Mouse (Mus musculus) T-helper 17 cell (primary cell): ENCODE data around the gene Per2.

Experiments used
- in situ Hi-C, 2 experiments: fragments of 300-600 bp; cut with MboI, MseI; formaldehyde crosslinking; loops; 1 replicate in 1 of 2; 2 replicates in 1 of 2; pipeline ENCODE4 v1.15.1; 2025; ENCODE audit warnings: high pct_unique_total_duplicates in 2 of 2

Gene Per2

GRCm38 (mm10) chr1:91405406-91406169 lies 53.5 kb downstream of the Per2 start:
- in situ Hi-C loops = loop anchor here in 1 of 2 experiments (25.0 kb wide), 1 partner anchor 1232 kb away; the partner anchor contains the start of genes Cops9 and Otos

DNA sequence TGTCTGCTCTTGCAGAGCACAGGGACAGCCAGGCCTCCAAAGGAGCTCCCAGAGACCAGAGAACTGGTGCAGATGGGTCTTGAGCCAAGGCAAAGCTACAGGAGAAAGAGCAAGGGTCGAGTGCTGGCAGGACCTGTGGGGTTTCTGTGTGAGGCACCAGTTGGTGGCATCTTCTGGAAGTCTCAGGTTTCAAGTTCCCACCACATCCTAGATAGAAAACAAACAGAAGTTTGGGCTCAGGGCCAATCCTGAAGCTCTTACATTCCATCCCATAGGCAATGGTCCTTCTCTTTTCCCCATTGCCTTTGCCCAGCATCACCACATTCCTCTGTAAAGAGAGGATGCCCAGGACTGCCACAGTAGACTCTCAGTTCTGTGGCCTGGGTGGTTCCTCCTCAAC lies 54.1 kb downstream of the Per2 start:
- in situ Hi-C loops = loop anchor here in 1 of 2 experiments (25.0 kb wide), 1 partner anchor 1232 kb away; the partner anchor contains the start of genes Cops9 and Otos

DNA sequence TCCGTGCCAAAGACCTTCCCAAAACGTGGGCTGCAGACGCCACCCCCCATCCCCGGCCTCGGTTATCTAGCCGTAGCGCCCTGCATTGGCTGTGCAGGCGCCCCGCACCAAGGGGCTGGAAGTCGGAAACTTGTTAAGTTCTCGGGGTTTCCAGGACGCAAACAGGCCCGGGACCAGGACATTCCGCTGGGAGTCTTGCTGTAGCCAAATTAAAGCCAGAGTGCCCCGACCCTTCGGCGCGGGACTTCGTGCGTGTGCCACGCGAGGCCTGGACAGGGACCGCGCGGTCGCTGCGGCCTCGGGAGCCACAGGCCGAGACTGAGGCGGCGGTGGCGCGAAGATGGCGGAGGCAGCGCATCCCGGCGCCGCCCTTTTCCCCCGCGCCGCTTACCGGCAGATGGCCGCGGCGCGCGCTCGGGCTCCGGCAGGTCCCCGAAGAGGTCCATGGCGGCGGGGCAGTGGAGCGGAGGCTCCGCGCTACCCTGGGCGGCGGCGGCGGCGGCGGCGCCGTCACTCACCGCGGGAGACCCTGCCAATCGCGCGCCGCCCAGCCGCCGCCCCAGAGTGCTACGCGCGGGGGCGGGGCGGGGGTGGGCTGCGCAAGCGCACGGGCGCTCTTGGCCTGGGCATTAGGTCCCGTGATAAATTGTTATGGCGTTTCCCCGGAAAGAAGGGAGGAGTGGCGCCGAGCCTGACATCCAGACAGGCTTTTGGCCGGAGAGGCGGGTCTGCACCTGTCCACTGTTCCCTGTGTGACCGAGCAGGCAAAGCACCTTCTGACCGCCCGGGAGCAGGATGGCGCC lies 60.7 kb downstream of the Per2 start, which contains the start of gene Ilkap:
Gene Ilkap, minus strand, starts transcription at position 556 of the 803 bp plus-strand sequence.
- in situ Hi-C loops = no loop called here

GRCm38 (mm10) chr1:91397927-91398259 lies 61.2 kb downstream of the Per2 start:
- in situ Hi-C loops = no loop called here

DNA sequence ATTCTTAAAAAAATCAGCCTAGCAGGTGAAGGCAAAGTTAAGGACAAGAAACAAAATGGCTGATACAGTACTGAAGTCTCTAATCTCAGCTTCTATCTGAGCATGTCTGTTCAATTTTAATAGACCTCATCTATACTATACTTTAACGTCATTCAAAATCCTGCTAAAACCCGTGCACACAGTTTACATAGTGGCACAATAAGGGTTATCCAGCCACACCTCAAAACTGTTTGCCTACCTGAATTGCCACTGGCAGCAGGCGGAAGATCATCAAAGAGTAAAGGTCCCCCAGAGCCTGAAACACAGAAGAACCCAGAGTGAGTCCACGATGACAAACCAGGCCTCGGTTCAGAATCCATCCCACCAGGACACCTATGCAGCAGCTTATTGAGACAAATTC lies 68.8 kb downstream of the Per2 start:
- in situ Hi-C loops = no loop called here

- in situ Hi-C loops = no loop called here
Measured at GRCm38 (mm10) chr1:91381091-91381471, 78.0 kb downstream of the Per2 start.

GRCm38 (mm10) chr1:91380453-91381090 lies 78.6 kb downstream of the Per2 start:
- in situ Hi-C loops = no loop called here

DNA sequence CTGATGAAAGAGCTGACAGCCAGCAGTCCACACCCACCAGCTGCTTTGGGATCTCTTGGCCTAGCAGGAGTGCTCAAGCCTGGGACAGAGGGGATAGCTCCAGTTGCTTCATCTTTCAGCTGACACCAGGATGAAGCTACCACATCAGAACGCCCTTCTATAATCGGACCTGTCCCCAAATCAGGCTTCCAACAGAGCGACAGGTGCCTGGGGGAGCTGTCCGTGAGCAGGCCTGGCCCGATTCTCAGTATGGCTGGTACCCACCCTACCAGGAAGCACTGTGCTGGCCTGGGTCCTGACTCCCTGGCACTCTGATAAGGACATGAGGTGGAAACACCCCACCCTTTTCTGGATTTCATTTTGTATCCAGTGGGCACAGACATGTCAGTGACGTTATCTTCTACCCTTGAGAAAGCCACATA lies 85.7 kb downstream of the Per2 start:
- in situ Hi-C loops = no loop called here

GRCm38 (mm10) chr1:91370055-91370454 lies 89.1 kb downstream of the Per2 start:
- in situ Hi-C loops = no loop called here

DNA sequence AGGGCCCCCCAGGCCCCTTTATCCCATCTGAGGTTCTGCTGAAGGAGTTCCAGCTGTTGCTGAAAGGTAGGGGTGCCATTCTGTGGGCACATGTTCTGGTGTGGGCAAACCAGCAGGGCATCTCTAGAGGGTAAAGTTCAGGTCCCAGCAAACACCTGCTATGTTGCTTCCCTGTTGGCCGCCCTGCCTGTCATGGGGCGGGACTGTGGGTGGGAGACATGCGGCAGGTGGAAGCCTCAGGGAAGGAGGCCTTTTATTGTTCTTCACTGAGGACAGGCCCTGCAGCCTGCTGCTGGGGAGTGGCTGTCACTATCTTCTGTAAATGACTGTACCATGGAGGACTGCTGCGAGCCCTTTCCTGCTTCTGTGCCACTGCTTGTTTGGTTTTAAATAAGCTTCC lies 89.7 kb downstream of the Per2 start:
- in situ Hi-C loops = no loop called here

DNA sequence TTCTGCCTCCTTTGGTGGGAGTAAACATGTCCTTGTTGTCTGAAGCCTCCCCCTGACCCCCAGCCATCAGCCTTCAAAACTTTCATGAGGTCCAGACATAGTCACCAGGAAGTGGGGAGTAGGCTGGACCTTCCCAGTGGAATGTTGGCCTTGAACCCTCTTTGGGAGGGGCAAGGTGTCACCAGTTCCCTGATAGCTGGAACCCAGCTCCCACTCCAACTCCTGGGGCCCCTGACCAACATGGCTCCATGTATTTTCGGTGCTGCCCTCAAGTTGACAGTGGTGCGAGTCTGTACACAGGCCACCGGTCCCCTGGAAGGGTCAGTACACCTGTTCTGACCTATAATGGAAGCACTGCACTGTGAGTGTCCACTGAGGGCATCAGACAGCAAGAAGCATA lies 91.8 kb downstream of the Per2 start:
- in situ Hi-C loops = no loop called here

DNA sequence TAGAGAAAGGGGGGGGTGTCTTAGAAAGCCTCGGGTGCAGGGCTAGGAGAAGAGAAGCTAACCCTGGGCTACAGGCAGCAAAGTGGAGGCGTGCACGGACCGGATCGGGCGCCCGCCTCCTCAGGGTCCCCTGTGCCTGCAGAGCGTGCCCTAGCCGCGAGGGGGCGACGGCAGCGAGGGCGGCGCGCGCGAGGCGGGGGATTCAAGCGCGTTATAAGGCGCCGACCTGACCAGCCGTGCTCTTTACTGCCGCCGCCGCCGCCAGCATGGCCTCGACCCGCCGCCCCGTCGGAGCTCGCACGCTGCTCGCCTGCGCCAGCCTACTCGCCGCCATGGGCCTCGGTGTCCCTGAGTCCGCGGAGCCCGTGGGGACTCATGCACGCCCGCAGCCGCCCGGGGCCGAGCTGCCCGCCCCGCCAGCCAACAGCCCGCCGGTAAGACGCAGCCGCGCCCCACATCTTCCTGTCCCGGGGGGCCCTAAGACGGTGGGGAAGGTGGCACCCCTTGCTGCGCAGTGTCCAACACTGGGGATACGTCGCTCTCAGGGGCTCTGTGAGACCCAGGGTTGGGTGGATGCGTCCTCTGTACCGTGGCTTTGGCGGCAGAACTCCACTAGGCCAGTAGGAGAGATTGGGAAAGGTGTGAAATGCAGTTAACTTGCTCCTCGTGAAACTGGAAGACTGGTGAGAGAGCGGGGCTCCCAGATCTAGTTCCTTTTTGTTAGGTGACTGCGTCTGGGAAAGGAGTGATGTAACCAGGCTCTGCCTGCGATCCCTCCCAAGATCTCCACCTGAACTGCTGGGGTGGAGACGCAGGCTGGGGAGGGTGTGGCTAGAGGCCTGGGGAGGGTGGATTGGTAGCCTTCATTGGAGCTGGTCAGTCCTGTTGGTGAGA lies 92.7 kb downstream of the Per2 start, which contains the start of gene Erfe:
Gene Erfe, plus strand, starts transcription at position 216 of the 894 bp plus-strand sequence.
- in situ Hi-C loops = no loop called here
